Mouse (Mus musculus): ENCODE measurements around the gene Atcay.
A peak's percentile ranks its signal among the peaks of the same experiment; 100 is the strongest.

The Atcay gene

GRCm38 (mm10) chr10:81230438-81231332, at the start of gene Atcay:
Gene Atcay (minus strand): TSS chr10:81230833.
- no peak for DNase-seq (ENCODE audit: low read depth, low spot score)

DNA sequence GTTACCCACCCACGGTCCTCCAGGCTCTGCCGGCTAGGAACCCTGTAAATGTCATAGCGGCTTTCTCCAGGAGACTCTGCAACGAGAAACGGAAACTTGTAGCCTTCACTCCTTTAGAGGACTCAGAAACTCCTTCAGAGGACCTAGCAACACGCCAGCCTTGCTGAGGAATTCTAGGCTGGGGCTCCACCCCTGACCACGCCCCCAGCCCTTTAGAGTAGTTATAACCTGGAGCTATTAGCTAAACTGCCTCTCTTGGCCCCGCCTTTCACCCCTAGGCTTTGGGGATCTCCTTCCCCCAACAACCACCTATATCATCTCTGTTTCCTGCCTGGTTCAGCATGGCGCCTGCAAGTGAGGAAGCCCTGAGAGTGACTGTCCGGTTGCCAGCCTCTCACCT, 48.9 kb upstream of the Atcay start:
- no peak for DNase-seq (ENCODE audit: low read depth, low spot score)

DNA sequence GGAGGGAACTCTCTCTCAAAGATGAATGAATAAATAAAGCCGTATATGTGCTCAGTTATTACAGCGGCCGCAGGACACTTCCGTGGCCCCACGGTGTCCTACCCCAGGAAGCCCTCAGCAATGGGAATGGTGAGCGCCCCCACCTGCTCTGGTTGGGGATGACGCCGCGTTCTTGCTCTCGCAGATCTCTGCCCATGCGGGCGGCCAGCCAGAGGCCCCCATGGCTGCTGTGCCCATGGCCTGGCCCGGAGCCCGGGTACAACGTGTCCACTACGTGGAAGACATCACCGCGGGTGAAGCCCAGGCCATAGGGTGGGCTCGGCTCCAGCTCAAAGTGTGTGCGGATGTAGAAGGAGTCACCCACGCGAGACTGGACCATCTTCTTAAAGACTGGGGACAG, 47.0 kb upstream of the Atcay start:
- DNase-seq (ENCODE audit: low read depth, low spot score), result no peak

GRCm38 (mm10) chr10:81273842-81274241, 43.2 kb upstream of the Atcay start:
- no peak for DNase-seq (ENCODE audit: low read depth, low spot score)

DNA sequence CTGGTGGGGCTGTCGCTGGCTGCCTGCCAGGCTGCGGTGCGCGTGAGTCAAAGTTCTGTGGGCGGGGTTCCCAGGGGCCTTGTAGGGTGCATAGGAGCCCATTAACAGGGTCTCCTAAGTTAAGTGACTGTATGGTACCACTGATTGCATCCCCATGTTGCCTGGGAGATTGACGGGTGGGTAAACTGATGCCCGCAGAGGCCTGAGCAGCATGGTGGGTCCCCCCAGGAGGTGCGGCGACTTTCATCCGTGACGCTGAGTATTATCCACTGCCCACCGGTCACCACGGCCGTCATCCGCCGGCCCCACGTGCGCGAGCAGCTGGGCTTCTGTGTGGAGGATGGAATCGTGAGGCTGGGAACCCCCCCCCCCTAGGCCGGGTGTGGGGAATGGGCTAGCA, 41.7 kb upstream of the Atcay start:
- DNase-seq (ENCODE audit: low read depth, low spot score), result no peak

DNA sequence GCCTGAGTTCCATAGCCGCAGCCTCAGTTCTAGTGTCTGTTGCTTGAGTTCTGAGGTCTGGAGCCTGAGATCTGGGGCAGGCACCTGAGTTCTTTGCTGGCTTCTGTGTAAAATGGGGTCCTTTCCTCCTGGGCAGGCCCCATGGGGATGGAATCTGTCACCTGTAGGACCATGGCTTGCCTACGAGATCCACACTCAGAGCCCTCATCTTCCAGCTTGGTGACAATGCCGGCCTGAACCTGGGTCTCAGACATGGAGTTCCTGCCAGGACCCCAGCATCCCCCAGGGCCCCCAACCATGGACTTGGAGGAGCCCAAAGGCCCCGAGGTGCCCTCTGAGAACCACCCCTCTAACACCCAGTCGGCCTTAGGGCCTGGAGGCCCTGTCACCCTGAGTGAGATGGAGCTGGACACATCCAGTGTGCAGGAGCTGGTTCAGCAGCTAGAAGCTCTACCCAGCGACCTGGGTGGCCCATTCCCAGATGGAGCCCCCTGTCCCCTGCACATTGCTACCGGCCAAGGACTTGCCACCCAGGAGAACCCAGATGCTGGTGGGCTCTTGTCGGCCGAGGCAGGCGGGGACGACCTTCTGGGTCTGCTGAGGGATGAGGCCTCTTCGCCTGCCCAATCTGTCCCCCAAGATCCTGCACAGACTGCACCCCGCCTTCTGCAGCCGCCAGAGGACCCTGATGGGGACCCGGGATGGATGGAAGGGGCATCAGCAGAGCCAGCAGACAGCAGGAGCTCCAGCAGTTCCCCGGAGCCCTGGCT, 38.2 kb upstream of the Atcay start:
- no peak for DNase-seq (ENCODE audit: low read depth, low spot score)

DNA sequence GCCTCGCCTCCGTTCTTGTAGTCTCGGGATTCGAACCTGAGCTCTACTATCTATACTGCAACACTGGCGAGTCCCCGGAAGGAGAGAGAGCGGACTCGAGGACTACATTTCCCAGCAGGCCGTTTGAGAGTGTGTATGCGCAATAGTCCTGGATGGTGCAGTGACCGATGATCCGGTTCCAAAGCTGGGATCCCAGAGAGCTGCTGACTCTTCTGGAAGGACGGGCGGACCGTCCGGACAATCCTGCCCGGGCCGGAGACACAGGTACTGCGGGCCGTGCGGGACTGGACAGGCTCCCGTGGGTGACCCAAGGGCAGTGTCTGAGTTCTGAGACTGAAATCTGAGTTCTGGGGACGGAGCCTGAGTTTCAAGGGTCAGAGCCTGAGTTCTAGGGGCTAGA, 37.4 kb upstream of the Atcay start:
- peak; percentile 60 for DNase-seq (ENCODE audit: low read depth, low spot score)

DNA sequence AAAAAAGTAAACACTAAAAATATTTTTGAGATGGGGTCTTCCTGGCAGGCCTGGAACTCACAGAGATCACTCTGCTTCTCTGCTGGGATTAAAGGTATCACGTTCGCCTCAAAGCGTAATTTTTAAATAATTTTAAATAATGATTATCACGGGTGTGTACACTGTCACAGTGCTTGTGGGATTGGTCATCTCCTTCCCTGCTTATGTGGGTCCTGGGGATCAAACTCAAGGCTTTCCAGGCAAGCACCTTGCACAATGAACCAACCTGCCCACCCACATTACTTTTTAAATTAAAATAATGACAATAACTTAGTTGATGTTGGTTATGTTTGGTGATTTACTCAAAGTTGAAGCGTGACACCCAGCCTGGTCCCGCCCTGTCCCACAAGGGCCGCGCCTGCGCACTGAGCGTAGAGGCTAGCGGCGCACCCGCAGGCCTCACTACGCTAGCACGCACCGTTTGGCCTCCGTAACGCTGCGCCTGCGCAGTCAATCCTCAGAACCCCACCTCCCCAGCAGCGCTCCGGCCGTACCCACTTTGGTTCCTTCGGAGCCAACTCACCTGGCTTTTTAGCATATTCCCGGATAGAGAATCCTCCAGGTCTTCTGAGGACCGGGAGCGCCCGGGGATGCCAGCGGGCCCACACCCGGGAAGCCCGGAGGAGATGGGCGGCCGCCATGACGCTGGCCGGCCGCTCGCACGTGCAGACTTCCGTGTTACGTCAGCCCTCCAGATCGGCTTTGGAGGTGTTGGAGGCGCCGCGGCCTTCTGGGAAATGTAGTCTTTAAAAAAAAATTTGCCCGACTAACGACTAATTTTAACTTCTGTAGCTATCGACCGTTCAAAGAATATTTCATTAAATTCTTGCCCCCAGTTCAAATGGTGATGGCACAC, 35.8 kb upstream of the Atcay start, which contains the start of the genes Mrpl54 and Apba3:
TSS of gene Mrpl54 (minus strand) at position 724 of the 895 bp plus-strand sequence.
TSS of gene Apba3 (plus strand) at position 750 of the 895 bp plus-strand sequence.
- peak; percentile 97 for DNase-seq (ENCODE audit: low read depth, low spot score)

DNA sequence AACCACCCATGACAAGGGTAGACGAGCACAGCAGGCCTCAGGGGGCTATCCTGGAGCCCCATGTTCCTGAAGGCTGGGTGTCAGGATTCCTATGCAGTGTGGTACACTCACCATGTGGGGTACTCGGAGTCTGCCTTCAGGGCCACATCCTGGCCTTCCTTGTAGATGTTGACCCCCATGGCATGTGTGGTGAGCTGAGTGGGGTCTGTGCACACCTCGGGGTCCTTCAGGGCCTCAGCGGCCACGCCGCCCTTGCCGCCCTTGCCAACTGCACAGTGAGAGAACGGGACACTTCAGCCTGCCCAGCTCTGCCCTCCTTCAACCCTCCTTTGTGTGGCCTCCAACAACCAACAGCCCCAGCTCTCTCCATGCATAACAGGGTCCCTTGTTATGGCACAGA, 34.9 kb upstream of the Atcay start:
- DNase-seq (ENCODE audit: low read depth, low spot score), result no peak

DNA sequence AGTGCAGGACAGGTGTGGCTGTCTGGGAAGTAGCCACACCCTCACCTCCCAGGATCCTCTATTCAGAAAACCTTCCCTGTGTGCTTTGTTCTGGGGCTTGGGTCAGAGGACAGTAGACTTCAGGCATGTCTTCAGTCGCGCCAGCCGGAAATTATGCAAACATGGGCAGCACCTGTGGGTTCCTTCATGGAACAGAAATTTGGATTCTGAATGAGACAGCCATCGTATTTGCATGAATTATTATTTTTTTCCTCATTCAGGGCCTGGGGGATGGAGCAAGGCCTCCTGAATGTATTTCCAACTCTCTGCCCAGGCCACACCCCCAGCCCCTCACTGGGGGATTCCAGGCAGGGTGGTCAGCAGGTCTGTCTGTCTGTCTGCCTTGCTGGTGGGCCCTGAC, 30.4 kb upstream of the Atcay start:
- DNase-seq (ENCODE audit: low read depth, low spot score), result no peak

DNA sequence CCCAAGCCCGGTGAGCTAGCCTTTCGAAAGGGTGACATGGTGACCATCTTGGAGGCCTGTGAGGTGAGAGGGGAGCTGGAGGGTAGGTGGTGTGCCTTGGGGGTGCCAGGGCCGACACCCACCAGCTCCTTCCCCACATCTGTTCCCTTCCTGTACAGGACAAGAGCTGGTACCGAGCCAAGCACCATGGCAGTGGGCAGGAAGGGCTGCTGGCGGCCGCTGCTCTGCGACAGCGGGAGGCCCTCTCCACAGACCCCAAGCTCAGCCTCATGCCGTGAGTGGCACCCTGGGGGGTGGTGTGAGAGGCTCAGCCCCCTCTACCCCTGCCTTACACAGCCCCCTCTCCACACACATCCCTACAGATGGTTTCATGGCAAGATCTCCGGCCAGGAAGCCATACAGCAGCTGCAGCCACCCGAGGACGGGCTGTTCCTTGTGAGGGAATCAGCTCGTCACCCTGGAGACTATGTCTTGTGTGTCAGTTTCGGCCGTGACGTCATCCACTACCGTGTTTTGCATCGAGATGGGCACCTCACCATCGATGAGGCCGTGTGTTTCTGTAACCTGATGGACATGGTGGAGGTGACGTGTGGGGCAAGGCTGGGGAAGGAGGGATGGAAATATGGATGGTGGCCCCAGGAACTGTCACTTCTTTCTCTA, 28.7 kb upstream of the Atcay start:
- DNase-seq (ENCODE audit: low read depth, low spot score), result no peak

GRCm38 (mm10) chr10:81257158-81258039, 26.8 kb upstream of the Atcay start:
- no peak for DNase-seq (ENCODE audit: low read depth, low spot score)

DNA sequence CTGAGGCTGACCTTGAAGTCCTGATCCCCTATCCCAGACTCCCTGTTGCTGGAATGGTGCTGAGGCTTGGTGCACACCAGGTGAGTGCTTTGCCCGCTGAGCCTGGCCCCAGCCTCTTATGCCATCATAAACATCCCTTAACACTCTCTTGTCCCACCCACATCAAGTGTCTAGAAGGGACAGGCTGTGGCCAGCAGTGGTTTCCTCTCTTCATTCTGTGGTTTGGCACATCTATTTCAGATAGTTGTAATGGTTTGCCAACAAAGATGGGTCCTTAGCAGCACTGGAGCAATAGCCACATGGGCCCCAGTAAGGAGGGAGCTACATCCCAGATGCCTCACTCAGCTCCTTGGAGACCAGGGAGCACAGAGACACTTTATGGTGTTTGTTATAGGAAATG, 24.3 kb upstream of the Atcay start:
- no peak for DNase-seq (ENCODE audit: low read depth, low spot score)

GRCm38 (mm10) chr10:81252424-81253419, 22.1 kb upstream of the Atcay start, which contains the start of gene Matk:
Gene Matk (plus strand): TSS chr10:81252935.
- no peak for DNase-seq (ENCODE audit: low read depth, low spot score)

GRCm38 (mm10) chr10:81249442-81249841, 18.8 kb upstream of the Atcay start:
- DNase-seq (ENCODE audit: low read depth, low spot score), result no peak

GRCm38 (mm10) chr10:81247804-81248203, 17.2 kb upstream of the Atcay start:
- DNase-seq (ENCODE audit: low read depth, low spot score), result no peak

- DNase-seq (ENCODE audit: low read depth, low spot score), result no peak
Measured at GRCm38 (mm10) chr10:81245166-81245565, 14.5 kb upstream of the Atcay start.

DNA sequence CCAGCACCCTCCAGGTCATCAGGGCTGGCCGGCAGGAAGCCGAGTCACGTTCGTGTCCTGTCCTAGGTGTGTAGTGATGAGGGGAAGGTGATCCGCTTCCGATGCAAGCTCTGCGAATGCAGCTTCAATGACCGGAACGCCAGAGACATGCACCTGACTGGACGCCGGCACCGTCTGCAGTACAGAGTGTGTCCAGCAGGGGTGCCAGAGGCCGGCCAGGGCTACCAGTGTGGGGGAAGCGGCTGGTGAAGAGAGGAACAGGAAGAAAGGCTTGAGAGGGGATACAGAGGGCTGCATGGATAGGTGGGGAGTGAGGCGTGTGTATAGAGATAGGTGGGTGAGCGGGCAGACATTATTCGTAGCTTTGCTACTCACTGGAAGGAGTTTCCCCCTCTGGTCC, 14.0 kb upstream of the Atcay start:
- DNase-seq (ENCODE audit: low read depth, low spot score), result no peak

DNA sequence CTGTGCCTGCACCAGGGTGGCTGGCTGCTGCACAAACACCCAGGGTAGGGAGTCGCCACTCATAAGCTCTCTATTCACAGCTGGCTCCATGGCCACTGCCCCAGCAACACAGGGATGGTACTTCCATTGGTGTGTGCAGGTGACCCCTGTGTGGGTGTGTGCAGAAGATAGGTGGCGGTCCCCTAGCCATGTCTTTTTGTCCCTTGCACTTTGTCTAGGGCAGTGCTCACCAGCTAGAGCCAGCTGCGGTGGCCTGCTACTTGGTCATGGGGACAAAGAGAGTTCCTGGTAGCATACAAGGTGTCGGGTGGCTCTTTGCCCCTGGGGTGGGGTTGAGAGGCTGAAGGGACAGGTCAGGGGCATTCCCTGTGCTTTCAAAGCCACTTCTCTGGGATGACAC, 13.5 kb upstream of the Atcay start:
- DNase-seq (ENCODE audit: low read depth, low spot score), result no peak
